Mouse (Mus musculus) kidney, adult 9 months (tissue): ENCODE measurements at regions not wholly inside any gene's neighbourhood (a gene's known extent, or its start where the extent isn't known, plus 50 kb on each side); places are given as distances from the start of the nearest gene placed in this dataset.

ENCODE experiments used
- DNase-seq: peaks from one replicate; pipeline ENCODE4 v3.0.0; 2022

DNA sequence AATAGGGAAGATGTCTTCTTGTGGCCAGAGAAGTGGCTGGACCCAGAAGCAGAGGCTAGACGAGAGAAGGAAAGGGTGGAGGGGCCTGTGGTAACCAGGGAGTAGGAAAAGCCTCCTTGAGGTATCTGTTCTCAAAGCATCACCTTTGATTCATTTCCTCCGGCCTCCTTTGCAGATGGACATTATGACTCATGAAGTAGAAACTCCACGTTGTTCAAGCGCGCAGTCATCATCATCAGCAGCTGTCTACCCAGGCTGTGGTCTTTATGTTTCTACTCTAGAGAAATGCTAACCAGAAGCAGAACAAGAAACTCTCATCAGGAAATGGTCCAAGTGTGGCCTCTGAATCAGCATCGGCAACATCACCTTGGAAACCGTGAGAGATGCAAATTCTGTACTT lies 50.3 kb upstream of the Acpp start:
- no peak for DNase-seq
